ENCODE assay signal across 21 mouse cellular contexts in the genomic region with DNA sequence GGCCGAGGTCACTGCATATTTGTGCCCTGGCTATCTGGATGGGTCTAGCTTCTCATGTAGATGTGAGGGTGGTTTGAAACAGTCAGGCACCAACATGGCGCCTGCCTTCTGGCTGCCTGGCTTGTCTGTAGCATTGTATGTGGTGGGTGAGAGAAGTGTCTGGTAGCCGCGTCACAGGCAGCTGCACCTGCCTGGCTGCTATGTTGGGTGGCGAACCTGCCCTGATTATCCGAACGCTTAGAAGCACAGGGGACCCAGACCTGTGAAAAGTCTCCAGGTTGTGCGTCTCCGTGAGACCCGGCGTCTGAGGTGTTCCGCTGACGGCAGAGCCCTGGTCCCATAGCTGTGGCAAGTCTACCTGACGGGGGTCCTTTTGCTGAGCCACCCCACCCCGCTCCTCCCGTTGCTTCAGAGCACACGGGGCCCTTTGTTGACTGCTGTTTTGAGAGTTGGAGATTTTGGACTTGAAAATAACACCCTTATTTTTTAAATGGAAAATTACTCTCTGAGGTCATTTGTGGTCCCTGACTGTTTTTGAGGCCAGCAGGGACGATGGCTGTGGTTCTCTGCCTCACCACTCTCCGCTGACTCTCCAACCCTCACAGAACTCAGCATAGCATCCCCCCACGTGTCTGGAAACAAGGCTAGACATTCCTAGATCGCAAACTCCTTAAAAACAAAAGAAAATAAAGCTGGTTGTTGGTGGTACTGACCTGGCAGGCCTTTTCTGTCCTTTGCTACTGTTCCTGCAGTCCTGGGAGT. TPM values are rescaled to one million over a fixed set of nuclear protein-coding genes. Genes with fewer than 3 reads are reported as not detected.
DNase-seq lines count a peak whose midpoint lies in the region; ATAC-seq lines count a peak whose summit lies in the region.
"Had no signal": no experiment of that assay in that cellular context is flagged by ENCODE, and none has a peak within 500 bp of the region (broad histone marks: within the 10 kb centered on the region; RNA-seq: fewer than 3 reads in every experiment).

No protein-coding gene starts in this region.

- no peak overlapping the region for H3K4me2 ChIP-seq in lung, embryonic 15.5 days
- no peak overlapping the region for H3K4me2 ChIP-seq in limb, embryonic 15.5 days
- H3K4me2 ChIP-seq: liver, embryonic 15.5 days had no signal

- no peak overlapping the region for H3K4me3 ChIP-seq in heart, embryonic 10.5 days
- no peak overlapping the region for H3K4me3 ChIP-seq in lung, embryonic 15.5 days
- H3K4me3 ChIP-seq in limb, embryonic 15.5 days, result no peak overlapping the region
- H3K4me3 ChIP-seq: liver, embryonic 15.5 days had no signal

- intact Hi-C loops in heart, postnatal 25 days (cut with DNase I), result no loop called here

- no peak for ATAC-seq in lung, embryonic 15.5 days (ENCODE audit: borderline replicate concordance, extremely low read depth, low FRiP score, low TSS enrichment)
- no peak for ATAC-seq in limb, embryonic 15.5 days (ENCODE audit: insufficient number of reproducible peaks, low FRiP score, low TSS enrichment, low read depth)
- ATAC-seq: forebrain, postnatal 0 days had no signal

- H3K27me3 ChIP-seq in heart, embryonic 10.5 days (ENCODE audit: insufficient read depth, poor library complexity, severe bottlenecking), result no peaks in the 10 kb centered on the region
- no peaks in the 10 kb centered on the region for H3K27me3 ChIP-seq in lung, embryonic 15.5 days
- no peaks in the 10 kb centered on the region for H3K27me3 ChIP-seq in limb, embryonic 15.5 days
- H3K27me3 ChIP-seq: liver, embryonic 15.5 days had no signal

- H3K27ac ChIP-seq in heart, embryonic 10.5 days, result peak overlapping the region; percentile 73
- 0 out of 2 replicates have a peak overlapping the region, but pooled peaks have one; percentile 6 for H3K27ac ChIP-seq in lung, embryonic 15.5 days
- 0 out of 2 replicates have a peak overlapping the region, but pooled peaks have one; percentile 44 for H3K27ac ChIP-seq in limb, embryonic 15.5 days
- H3K27ac ChIP-seq: liver, embryonic 15.5 days; stomach, postnatal 0 days had no signal

- H3K9ac ChIP-seq in lung, embryonic 15.5 days, result no peak overlapping the region
- H3K9ac ChIP-seq in limb, embryonic 15.5 days, result no peak overlapping the region
- H3K9ac ChIP-seq: forebrain, postnatal 0 days; liver, embryonic 15.5 days had no signal

- 86% methylated on average over 21 of the region's 21 CpGs for WGBS in heart, embryonic 10.5 days
- WGBS in lung, embryonic 15.5 days, result 78% methylated on average over 21 of the region's 21 CpGs
- WGBS in limb, embryonic 15.5 days, result 81% methylated on average over 21 of the region's 21 CpGs

- H3K9me3 ChIP-seq in heart, embryonic 10.5 days, result no peaks in the 10 kb centered on the region
- no peaks in the 10 kb centered on the region for H3K9me3 ChIP-seq in lung, embryonic 15.5 days
- no peaks in the 10 kb centered on the region for H3K9me3 ChIP-seq in limb, embryonic 15.5 days
- H3K9me3 ChIP-seq: liver, embryonic 15.5 days had no signal

- peaks cover 10% of the 10 kb centered on the region for H3K36me3 ChIP-seq in heart, embryonic 10.5 days
- H3K36me3 ChIP-seq in lung, embryonic 15.5 days, result no peaks in the 10 kb centered on the region
- 0 out of 2 replicates have a peak, but pooled peaks cover 11% of the 10 kb centered on the region for H3K36me3 ChIP-seq in limb, embryonic 15.5 days
- H3K36me3 ChIP-seq: liver, embryonic 15.5 days had no signal

- peaks cover 37% of the 10 kb centered on the region for H3K4me1 ChIP-seq in heart, embryonic 10.5 days
- peaks cover 22% of the 10 kb centered on the region for H3K4me1 ChIP-seq in lung, embryonic 15.5 days
- H3K4me1 ChIP-seq in limb, embryonic 15.5 days, result peaks cover 23% of the 10 kb centered on the region

- DNase-seq in heart, embryonic 10.5 days (ENCODE audit: low spot score), result no peak
- no peak for DNase-seq in heart, postnatal 25 days (ENCODE audit: low spot score)
- DNase-seq in lung, postnatal 14 days, result no peak
- peak; percentile 49 for DNase-seq in fibroblast of lung, adult 2 months (ENCODE audit: low read depth)
- DNase-seq in cerebellum, adult 18-20 months, result no peak
- no peak for DNase-seq in lung, postnatal 4 days
- DNase-seq: adrenal gland, adult 2 months; cerebellum, postnatal 14 days; forebrain, postnatal 0 days; gastrocnemius, postnatal 25 days; heart, postnatal 14 days; layer of hippocampus, adult 9-11 months; lung, postnatal 36 days; midbrain, embryonic 14.5 days; right cerebral cortex, postnatal 4 days had no signal

RNA-seq across cellular contexts. Expression of a gene that starts 12.0 kb away (rescaled TPM):
- polyA plus RNA-seq in heart, embryonic 10.5 days (2016; fragmentation: Nextera tagmentation; extraction: Ambion mirVana), result 26.7 and 26.9 TPM in 2 replicates
- 1 to 10 TPM; 6.1 to 6.9 TPM for total RNA-seq in heart, postnatal 25 days (2021)
- polyA plus RNA-seq in lung, embryonic 15.5 days (2015; fragmentation: Nextera tagmentation; extraction: Ambion mirVana), result 21.4 and 22.6 TPM in 2 replicates
- polyA plus RNA-seq in limb, embryonic 15.5 days (2015; fragmentation: Nextera tagmentation; extraction: Ambion mirVana), result 28.3 and 36.3 TPM in 2 replicates

RNA-seq across cellular contexts. Expression of a gene that starts 47.5 kb away (rescaled TPM):
- not detected in 2 replicates for polyA plus RNA-seq in heart, embryonic 10.5 days (2016; fragmentation: Nextera tagmentation; extraction: Ambion mirVana)
- not detected for total RNA-seq in heart, postnatal 25 days (2021)
- 0.28 TPM in 1 of 2 replicates, not detected in the other for polyA plus RNA-seq in lung, embryonic 15.5 days (2015; fragmentation: Nextera tagmentation; extraction: Ambion mirVana)
- 0.31 TPM in 1 of 2 replicates, not detected in the other for polyA plus RNA-seq in limb, embryonic 15.5 days (2015; fragmentation: Nextera tagmentation; extraction: Ambion mirVana)
- total RNA-seq: adrenal gland, adult 2 months; forebrain, postnatal 0 days; gastrocnemius, postnatal 25 days; heart, postnatal 14 days; left cerebral cortex, postnatal 25 days had no signal
- polyA plus RNA-seq: adrenal gland, adult 2 months; intestine, embryonic 14.5 days; midbrain, embryonic 14.5 days had no signal

Comparison
In these comparisons a context has a peak if more than half of its experiments do, and no peak if none do; other contexts are left out.
1. H3K27ac ChIP-seq: peak in every context shown above with its lines; median percentile 73 in heart, embryonic 10.5 days; 44 in limb, embryonic 15.5 days; 6 in lung, embryonic 15.5 days.